Mouse (Mus musculus): Measurements from ENCODE around the gene Rnf126. TPM values are rescaled to one million over a fixed set of nuclear protein-coding genes. Genes with fewer than 3 reads are reported as not detected.
"Not testable (repeated sequence)": the region's sequence is repeated elsewhere in the genome, so short reads cannot be mapped to it uniquely, and the experiment has no call there.

Rnf126 gene
- total RNA-seq, 2 experiments from 2014 or later, result 90.7 to 95.8 TPM

GRCm38 (mm10) chr10:79773208-79773607 is 6.5 kb upstream of the Rnf126 start:
- DNase-seq (ENCODE audit: extremely low spot score in 1 of 2, low spot score in 2 of 2), result no peak
- intact Hi-C loops (cut with DNase I), result no loop called here

DNA sequence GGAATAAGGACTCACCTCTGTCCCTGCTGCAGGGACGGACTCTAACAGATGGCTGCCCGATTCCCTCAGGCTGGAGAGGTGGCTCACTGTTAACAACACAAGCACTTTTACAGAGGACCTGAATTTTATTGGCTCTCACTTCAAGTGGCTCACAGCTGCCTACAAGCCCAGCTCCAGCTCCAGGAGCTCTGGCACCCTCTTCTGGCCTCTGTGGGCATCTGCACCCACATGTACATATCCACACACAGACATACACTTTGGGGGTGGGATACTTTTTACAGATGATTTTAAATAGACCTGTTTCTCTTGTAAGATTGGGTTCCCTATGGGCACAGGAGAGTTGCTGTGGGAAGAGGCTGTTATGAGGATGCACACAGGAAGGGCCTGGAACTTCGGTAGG is 5.6 kb upstream of the Rnf126 start:
- DNase-seq (ENCODE audit: extremely low spot score in 1 of 2, low spot score in 2 of 2), result no peak
- intact Hi-C loops (cut with DNase I), result no loop called here

GRCm38 (mm10) chr10:79769329-79769728 is 2.6 kb upstream of the Rnf126 start:
- no peak for DNase-seq (ENCODE audit: extremely low spot score in 1 of 2, low spot score in 2 of 2)
- intact Hi-C loops (cut with DNase I), result loop anchor here (2.0 kb wide), 1 partner anchor 43 kb away; no protein-coding TSS in a partner anchor

DNA sequence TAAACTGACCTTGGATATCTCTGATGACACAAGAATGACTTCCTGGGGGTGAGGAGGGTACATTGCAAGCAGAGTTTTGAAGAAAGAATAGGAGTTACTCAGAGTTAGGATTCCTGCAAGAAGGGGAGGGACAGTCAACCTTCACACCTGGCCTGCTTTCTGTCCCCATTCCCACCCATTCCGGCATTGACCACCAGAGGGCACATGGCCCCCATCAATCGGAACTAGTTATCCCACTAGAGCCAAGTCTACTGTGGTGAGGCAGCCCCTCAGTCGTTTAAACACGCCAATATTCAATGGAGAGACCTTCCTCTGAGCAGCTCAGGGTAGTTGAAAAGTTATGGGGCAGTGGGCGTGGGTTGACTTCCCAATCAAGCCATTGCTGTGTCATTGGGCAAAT is 1.6 kb upstream of the Rnf126 start:
- DNase-seq (ENCODE audit: extremely low spot score in 1 of 2, low spot score in 2 of 2), result peak; percentile 57 to 73
- intact Hi-C loops (cut with DNase I), result loop anchor here (2.0 kb wide), 1 partner anchor 44 kb away; no protein-coding TSS in a partner anchor

DNA sequence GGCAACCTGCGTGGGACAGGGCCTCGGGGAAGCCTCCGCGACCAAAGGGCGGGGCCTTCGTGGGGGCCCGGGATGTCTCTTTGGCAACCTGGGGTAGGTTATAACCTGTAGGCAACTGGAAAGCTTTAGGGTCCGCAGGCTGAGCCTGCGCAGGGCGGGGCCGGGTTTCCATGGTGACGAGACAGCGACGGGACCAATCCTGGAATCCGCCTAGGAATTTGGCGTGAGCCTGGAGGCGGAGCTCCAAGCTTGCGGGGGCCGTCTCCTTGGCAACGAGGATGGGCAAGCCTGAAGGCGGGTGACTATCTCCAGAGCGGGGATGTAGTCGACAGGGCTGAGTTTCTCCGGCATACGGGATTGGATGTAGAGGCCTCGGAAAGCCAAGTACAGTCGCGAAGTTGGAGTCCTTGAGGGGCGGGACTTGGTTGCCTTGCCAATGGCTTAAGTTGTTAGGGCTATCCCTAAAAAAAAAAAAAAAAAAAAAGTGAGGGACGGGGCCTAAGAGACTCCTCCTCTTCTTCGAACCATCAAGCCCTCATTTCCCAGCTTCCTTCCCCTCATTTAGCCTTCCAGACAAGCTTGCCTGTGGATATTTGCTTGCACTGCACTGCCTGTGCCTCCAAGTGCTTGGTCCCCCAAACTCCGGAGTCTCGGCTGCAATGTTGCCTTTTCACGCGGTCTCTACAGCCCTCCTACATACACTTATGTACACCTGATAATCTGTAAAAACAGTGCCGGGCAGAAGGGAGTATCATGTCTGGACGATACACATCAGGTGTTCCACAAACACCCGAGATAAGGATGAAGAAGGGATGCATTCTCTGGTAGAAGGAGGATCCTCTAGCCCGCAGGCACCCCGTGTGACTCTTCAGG is 856 bp upstream of the Rnf126 start:
- intact Hi-C loops (cut with DNase I), result loop anchor here (2.0 kb wide), 1 partner anchor 45 kb away; no protein-coding TSS in a partner anchor

DNA sequence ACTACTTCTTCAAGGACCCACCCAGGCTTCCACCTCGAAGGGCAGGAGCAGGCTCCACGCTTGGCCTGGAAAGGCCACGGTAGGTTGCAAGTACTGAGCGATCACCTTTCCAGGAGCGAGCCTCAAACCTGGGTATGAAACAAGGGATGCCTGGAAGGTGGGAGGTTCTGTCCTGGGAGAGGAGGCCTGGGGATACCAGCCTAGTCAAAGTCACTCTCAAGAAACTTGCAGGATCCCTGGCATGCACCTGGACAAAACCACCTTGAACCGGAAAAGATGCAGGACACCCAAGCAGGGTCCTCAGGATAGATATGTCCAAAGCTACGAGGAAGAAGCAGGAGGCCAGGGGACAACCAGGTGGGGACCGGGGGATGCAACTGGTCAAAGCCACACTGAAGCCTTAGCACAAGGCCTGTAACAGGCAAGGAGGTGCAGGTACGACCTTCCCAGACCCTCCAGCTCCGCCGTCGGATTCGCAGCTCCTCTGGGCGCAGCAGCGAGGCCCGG is 698 bp downstream of the Rnf126 start:
- DNase-seq (ENCODE audit: extremely low spot score in 1 of 2, low spot score in 2 of 2), result no peak
- intact Hi-C loops (cut with DNase I), result no loop called here

More for the DNA sequence above, 856 bp upstream of the Rnf126 start:
- peak; percentile 96 to 97 for DNase-seq (ENCODE audit: extremely low spot score in 1 of 2, low spot score in 2 of 2)

DNA sequence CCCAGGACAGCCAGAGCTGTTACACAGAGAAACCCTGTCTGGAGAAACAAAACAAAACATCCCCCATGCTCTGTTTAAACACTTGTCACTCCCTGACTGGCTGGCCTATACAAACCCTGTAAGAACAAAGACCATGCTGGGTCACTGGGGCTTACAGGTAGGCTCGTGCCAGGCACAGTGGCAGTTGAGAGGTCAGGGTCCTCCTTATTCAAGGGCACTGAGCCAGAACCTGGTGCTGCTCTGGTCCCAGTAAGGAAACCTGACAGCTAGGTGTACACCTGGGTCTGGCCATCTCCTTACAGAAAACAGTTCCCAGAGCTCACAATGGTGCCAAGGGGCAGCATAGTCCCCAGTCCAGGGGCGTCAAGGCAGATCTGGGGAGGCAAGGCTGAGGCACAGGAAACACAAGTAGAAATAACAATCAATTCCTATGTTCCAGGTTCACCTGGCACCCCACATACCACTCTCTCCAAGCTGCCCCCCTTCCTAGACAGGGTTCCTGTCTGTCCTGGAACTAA is 1.5 kb downstream of the Rnf126 start:
- intact Hi-C loops (cut with DNase I), result no loop called here
- no peak for DNase-seq (ENCODE audit: extremely low spot score in 1 of 2, low spot score in 2 of 2)

GRCm38 (mm10) chr10:79764234-79764633 is 2.5 kb downstream of the Rnf126 start:
- DNase-seq (ENCODE audit: extremely low spot score in 1 of 2, low spot score in 2 of 2), result no peak
- intact Hi-C loops (cut with DNase I), result no loop called here

GRCm38 (mm10) chr10:79762875-79763274 is 3.9 kb downstream of the Rnf126 start:
- intact Hi-C loops (cut with DNase I), result no loop called here

GRCm38 (mm10) chr10:79760603-79761143 is 6.1 kb downstream of the Rnf126 start:
- no peak for DNase-seq (ENCODE audit: extremely low spot score in 1 of 2, low spot score in 2 of 2)
- intact Hi-C loops (cut with DNase I), result no loop called here

More at GRCm38 (mm10) chr10:79762875-79763274, 3.9 kb downstream of the Rnf126 start:
- no peak for DNase-seq (ENCODE audit: extremely low spot score in 1 of 2, low spot score in 2 of 2)

GRCm38 (mm10) chr10:79759675-79760074 is 7.1 kb downstream of the Rnf126 start:
- DNase-seq (ENCODE audit: extremely low spot score in 1 of 2, low spot score in 2 of 2); intact Hi-C loops (cut with DNase I): not testable (repeated sequence)

DNA sequence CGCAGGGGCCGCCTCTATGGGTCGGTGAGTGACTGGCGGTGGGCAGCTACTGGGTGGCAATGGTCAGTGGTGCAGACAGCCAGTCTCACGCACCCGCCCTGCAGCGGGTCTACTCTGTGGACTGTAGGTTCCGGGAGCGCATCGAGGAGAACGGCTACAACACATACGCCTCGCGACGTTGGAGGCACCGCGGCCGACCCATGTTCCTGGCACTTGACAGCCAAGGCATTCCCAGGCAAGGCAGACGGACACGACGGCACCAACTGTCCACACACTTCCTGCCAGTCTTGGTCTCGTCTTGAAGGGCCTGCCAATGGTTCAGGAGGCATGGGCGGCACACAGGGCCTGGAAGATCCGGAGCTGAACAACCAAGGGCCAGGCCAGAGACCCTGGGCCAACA is 10.1 kb downstream of the Rnf126 start:
- DNase-seq (ENCODE audit: extremely low spot score in 1 of 2, low spot score in 2 of 2), result peak in 1 of 2 experiments; percentile 26
- intact Hi-C loops (cut with DNase I), result no loop called here

- intact Hi-C loops (cut with DNase I), result no loop called here
- DNase-seq (ENCODE audit: extremely low spot score in 1 of 2, low spot score in 2 of 2), result no peak
Measured at GRCm38 (mm10) chr10:79755854-79756253, 10.9 kb downstream of the Rnf126 start.

GRCm38 (mm10) chr10:79754856-79755516 is 11.8 kb downstream of the Rnf126 start, which contains the start of gene Fgf22:
TSS of gene Fgf22 (plus strand) at chr10:79755076.
- intact Hi-C loops (cut with DNase I), result no loop called here
- peak in 1 of 2 experiments; percentile 87 for DNase-seq (ENCODE audit: extremely low spot score in 1 of 2, low spot score in 2 of 2)

- intact Hi-C loops (cut with DNase I), result no loop called here
- no peak for DNase-seq (ENCODE audit: extremely low spot score in 1 of 2, low spot score in 2 of 2)
Measured at GRCm38 (mm10) chr10:79748496-79748895, 18.3 kb downstream of the Rnf126 start.

GRCm38 (mm10) chr10:79746774-79747151 is 20.0 kb downstream of the Rnf126 start:
- intact Hi-C loops (cut with DNase I), result no loop called here
- no peak for DNase-seq (ENCODE audit: extremely low spot score in 1 of 2, low spot score in 2 of 2)

GRCm38 (mm10) chr10:79745898-79746773 is 20.6 kb downstream of the Rnf126 start, which contains the start of gene Polrmt:
TSS of gene Polrmt (minus strand) at chr10:79746581.
- intact Hi-C loops (cut with DNase I), result no loop called here
- peak; percentile 97 for DNase-seq (ENCODE audit: extremely low spot score in 1 of 2, low spot score in 2 of 2)

GRCm38 (mm10) chr10:79745411-79745810 is 21.3 kb downstream of the Rnf126 start:
- intact Hi-C loops (cut with DNase I), result no loop called here
- DNase-seq (ENCODE audit: extremely low spot score in 1 of 2, low spot score in 2 of 2), result no peak
